Mouse (Mus musculus) hindbrain, embryonic 13.5 days (tissue): ENCODE results near the gene Arhgef1. TPM values are rescaled to one million over a fixed set of nuclear protein-coding genes. Genes with fewer than 3 reads are reported as not detected.

Experiments
- ATAC-seq: fragments of 200-750 bp; cut with Nextera tagmentation; 2 replicates; pipeline ENCODE4 v1.8.0; 2017; ENCODE audit warnings: moderate TSS enrichment; ENCODE audit not compliant: low FRiP score
- H3K27ac ChIP-seq: fragments of 300-500 bp; sonication (generic); 2 replicates; pipeline ENCODE4 v1.5.1; 2015; ENCODE audit warnings: inconsistent platforms, mild to moderate bottlenecking, moderate library complexity
- H3K27me3 ChIP-seq: fragments of 300-500 bp; sonication (generic); 2 replicates; pipeline ENCODE4 v1.6.1; 2015; ENCODE audit warnings: mild to moderate bottlenecking, inconsistent platforms
- H3K36me3 ChIP-seq: fragments of 300-500 bp; sonication (generic); 2 replicates; pipeline ENCODE4 v1.6.1; 2015; ENCODE audit warnings: mild to moderate bottlenecking, inconsistent platforms
- H3K4me1 ChIP-seq: fragments of 300-500 bp; sonication (generic); replicated peaks from 2 replicates; pipeline ENCODE4 v1.6.1; 2015; ENCODE audit warnings: inconsistent platforms
- H3K4me2 ChIP-seq: fragments of 300-500 bp; sonication (generic); 2 replicates; pipeline ENCODE4 v1.6.1; 2015; ENCODE audit warnings: inconsistent platforms, mild to moderate bottlenecking, moderate library complexity
- H3K4me3 ChIP-seq: fragments of 300-500 bp; sonication (generic); 2 replicates; pipeline ENCODE4 v1.5.1; 2015; ENCODE audit warnings: mild to moderate bottlenecking, inconsistent platforms
- H3K9ac ChIP-seq: fragments of 300-500 bp; sonication (generic); 2 replicates; pipeline ENCODE4 v1.6.1; 2015; ENCODE audit warnings: mild to moderate bottlenecking, inconsistent platforms
- H3K9me3 ChIP-seq: fragments of 300-500 bp; sonication (generic); 2 replicates; pipeline ENCODE4 v1.6.1; 2016; ENCODE audit warnings: inconsistent platforms
- WGBS: fragments of 180-500 bp; shearing (Covaris S2); methylation state at CpG from one replicate; pipeline ENCODE4 v1.1.7; 2015; 5-methylcytosine and 5-hydroxymethylcytosine counted together
- polyA plus RNA-seq: library from polyadenylated mRNA; unstranded; fragments of >200 nt; fragmentation: Nextera tagmentation; extraction: Ambion mirVana; gene quantifications from 2 replicates; pipeline ENCODE4 v1.2.1, GENCODE M21; 2015

Gene Arhgef1
- polyA plus RNA-seq, result 56.0 and 56.4 TPM in 2 replicates

DNA sequence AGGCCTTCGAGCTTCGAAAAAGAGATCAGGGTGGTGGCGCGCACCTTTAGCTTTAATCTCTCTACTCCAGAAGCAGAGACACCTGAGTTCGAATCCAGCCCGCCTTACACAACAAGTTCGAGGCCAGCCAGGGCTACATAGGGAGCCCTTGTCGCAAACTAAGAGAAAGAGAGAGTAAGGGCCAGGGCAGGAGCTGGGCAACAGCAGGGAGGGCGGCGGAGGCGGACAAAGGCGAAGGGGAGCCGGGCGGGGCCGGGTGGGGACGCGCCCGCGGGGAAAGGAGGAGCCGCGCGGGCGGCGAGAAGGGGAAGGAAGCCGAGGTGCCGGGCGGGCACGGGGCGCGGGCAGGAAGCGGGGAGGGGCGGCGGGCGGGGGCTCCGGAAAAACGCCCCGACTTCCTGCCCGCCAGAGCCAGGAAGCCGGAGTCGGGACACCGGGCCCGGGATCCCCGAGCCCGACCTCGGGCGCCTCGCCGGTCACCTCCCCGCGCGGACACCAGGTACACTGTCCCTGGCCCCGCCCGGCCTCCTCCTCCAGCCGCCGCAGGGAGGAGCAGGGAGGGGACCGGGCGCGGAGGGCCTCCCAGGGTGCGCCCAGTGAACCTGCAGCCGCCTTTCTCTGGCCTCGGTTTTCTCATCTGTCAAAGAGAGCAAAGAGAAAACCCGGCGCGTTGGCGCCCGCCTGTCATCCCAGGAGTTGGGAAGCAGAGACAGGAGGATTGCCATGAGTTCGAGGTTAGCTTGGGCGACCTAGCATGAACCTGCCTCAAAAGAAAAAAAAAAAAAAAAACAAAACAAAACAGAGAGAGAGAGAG, at the start of gene Arhgef1:
Arhgef1 (plus strand) TSS at position 283 of the 814 bp plus-strand sequence.
- Histone ChIP-seq H3K4me2 (peak within 1 kb of the TSS; percentile 73), H3K9me3 (no peaks in the 10 kb centered on the region), H3K9ac (peak within 1 kb of the TSS; percentile 79), H3K27me3 (no peaks in the 10 kb centered on the region), H3K27ac (peak within 1 kb of the TSS; percentile 80), H3K36me3 (peaks cover 4% of the 10 kb centered on the region; the same call in 1 of the 2 replicates), H3K4me1 (peaks cover 52% of the 10 kb centered on the region), H3K4me3 (peak within 1 kb of the TSS; percentile 62)
- no peak for ATAC-seq
- 8% methylated on average over 45 of the region's 68 CpGs for whole genome bisulfite sequencing

DNA sequence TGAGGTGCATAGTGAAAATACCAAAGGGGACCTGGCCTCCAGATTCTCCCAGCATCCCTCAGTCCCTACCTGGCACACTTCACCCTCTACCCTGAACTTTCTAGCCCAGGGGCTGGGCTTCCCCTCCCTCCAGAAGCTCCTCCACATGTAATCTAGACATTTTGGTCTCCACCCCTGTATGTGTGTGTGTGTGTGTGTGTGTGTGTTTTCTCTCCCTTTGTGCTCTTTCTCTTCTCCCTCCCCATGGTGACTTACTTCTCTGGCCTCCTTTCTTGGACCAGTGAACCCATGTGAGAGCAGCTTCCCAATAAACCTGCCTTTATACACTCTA, 49.5 kb upstream of the Arhgef1 start:
- Histone ChIP-seq H3K4me2 (no peak overlapping the region), H3K36me3 (no peaks in the 10 kb centered on the region)
- no peak for ATAC-seq

DNA sequence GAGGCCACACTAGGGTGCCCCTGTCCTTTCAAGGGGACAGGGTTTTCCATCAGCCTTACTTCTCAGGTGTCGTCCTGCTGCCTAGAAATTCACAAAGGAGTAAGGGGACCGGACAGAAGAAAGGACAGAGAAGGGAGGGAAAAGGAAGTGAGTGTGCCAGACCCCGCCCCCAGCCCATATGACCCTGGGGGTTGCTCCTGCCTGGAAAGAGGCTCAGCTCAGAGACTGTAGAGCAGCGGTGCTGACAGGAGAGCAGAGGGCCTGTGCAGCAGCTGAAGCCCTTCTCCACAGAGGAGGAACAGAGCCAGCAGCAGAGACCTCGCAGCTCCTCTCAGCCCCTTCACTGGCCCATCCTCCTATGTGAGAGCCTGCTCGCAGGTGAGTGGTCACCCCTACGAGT, 49.0 kb upstream of the Arhgef1 start:
- H3K27ac ChIP-seq, result no peak overlapping the region
- no peaks in the 10 kb centered on the region for H3K36me3 ChIP-seq
- 46% methylated on average over 7 of the region's 7 CpGs for WGBS
- no peaks in the 10 kb centered on the region for H3K27me3 ChIP-seq
- no peak overlapping the region for H3K9ac ChIP-seq
- no peak overlapping the region for H3K4me3 ChIP-seq
- no peak overlapping the region for H3K4me2 ChIP-seq
- no peaks in the 10 kb centered on the region for H3K4me1 ChIP-seq
- no peak for ATAC-seq
- no peaks in the 10 kb centered on the region for H3K9me3 ChIP-seq

More for the DNA sequence above, 49.5 kb upstream of the Arhgef1 start:
- Histone ChIP-seq H3K9ac (no peak overlapping the region), H3K4me3 (no peak overlapping the region), H3K27ac (no peak overlapping the region), H3K4me1 (no peaks in the 10 kb centered on the region), H3K9me3 (no peaks in the 10 kb centered on the region), H3K27me3 (no peaks in the 10 kb centered on the region)

DNA sequence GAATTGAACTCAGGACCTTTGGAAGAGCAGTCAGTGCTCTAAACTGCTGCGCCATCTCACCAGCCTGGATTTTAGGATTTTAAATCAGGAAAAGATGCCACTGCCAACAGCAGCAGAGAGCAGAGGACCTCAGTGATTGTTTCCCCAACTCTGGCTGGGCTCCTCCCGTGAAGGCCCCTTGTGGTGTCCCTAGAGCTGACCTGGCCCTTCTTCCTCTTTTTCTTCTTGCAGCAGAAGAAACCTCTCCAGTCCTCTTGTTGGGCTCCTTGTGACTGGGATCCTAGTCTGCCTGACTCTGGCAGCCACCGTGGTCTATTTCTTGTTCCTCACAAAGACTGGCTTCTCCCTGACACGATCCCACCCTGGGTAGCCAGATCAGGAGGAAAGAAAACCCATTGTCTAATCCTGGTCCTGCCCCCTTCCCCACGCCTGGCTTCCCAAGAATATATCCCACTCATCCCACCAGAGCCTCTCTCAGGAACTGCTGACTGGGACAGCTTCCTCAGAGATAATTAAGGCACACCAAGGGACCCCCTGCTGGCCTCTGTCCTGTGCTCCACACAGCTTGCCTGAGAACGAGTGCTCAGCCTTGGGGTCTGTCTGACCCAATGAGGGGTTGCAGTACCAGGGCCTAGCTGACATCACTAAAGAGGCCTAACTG, 46.1 kb upstream of the Arhgef1 start:
- ATAC-seq, result no peak
- Histone ChIP-seq H3K27ac (no peak overlapping the region), H3K9ac (no peak overlapping the region), H3K4me1 (no peaks in the 10 kb centered on the region), H3K36me3 (no peaks in the 10 kb centered on the region), H3K4me3 (no peak overlapping the region), H3K9me3 (no peaks in the 10 kb centered on the region), H3K27me3 (no peaks in the 10 kb centered on the region), H3K4me2 (no peak overlapping the region)
- 34% methylated on average over 6 of the region's 6 CpGs for WGBS

DNA sequence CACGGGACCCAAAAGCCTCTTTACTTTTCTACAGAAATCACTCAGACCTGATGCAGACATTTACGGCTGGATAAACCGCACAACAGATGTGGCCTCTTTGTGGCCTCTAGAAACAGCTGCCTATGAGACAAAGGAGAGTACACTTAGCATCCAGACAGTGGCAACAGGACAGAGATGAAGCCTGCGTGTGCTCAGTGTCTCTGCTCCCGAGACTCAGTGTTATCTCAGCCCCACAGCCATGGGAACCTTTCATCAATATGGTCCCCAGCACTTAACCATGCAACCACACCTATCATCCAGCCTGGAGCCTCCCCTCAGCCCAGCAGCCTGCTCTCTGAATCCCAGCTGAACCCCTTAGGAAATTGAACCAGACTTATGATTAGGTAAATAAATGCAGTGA, 43.5 kb upstream of the Arhgef1 start:
- no peak overlapping the region for H3K27ac ChIP-seq
- H3K27me3 ChIP-seq, result no peaks in the 10 kb centered on the region
- WGBS, result 73% methylated on average over 5 of the region's 5 CpGs
- no peaks in the 10 kb centered on the region for H3K9me3 ChIP-seq
- H3K9ac ChIP-seq, result no peak overlapping the region
- no peaks in the 10 kb centered on the region for H3K4me1 ChIP-seq
- no peak for ATAC-seq
- H3K4me2 ChIP-seq, result no peak overlapping the region
- no peaks in the 10 kb centered on the region for H3K36me3 ChIP-seq
- H3K4me3 ChIP-seq, result no peak overlapping the region

DNA sequence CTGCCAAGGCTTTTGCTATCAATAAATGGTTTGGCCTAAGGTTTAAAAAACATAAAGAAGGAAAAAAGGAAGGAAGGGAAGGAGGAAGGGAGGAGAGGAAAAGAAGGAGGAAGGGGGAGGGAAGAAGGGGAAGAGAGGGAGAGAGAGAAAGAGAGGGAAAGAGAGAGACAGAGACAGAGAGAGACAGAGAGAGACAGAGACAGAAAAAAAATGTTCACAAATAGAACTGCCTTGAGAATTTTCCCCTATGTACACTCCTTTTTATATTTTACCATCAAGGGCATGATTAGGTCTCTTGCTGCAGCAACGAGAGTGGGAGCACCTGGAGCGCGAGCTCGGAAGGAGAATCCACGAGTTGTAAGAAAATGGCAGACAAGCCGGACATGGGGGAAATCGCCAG, 40.8 kb upstream of the Arhgef1 start, which contains the start of gene Gm9844:
Gm9844 (plus strand) TSS at position 301 of the 400 bp plus-strand sequence.
- H3K4me1 ChIP-seq, result no peaks in the 10 kb centered on the region
- H3K4me3 ChIP-seq, result no peak within 1 kb of the TSS
- no peak within 1 kb of the TSS for H3K9ac ChIP-seq
- 88% methylated on average over 7 of the region's 7 CpGs for WGBS
- H3K27ac ChIP-seq, result no peak within 1 kb of the TSS
- H3K36me3 ChIP-seq, result no peaks in the 10 kb centered on the region
- no peak for ATAC-seq
- no peak within 1 kb of the TSS for H3K4me2 ChIP-seq
- no peaks in the 10 kb centered on the region for H3K9me3 ChIP-seq
- 0 out of 2 replicates have a peak, but pooled peaks cover 7% of the 10 kb centered on the region for H3K27me3 ChIP-seq

DNA sequence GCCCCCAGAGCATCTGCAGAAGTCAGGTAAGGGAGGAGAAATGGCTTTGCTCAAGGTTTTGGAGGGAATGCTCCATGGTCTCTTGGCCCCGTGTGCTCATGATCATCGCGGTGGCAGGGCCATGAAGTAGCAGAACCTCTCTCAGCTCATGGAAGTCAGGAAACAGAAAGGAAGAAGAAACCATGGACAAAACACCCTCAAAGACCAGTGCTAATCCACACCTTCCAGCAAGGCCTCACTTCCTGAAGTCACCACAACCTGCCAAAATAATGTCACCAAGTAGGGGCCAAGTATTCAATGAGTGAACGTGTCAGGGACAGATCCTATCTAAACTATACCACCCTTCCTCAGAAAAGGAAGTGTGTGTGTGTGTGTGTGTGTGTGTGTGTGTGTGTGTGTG, 39.9 kb upstream of the Arhgef1 start:
- H3K9me3 ChIP-seq, result no peaks in the 10 kb centered on the region
- 85% methylated on average over 4 of the region's 4 CpGs for WGBS
- no peaks in the 10 kb centered on the region for H3K36me3 ChIP-seq
- no peaks in the 10 kb centered on the region for H3K4me1 ChIP-seq
- H3K9ac ChIP-seq, result no peak overlapping the region
- no peak for ATAC-seq
- H3K4me2 ChIP-seq, result no peak overlapping the region
- H3K4me3 ChIP-seq, result no peak overlapping the region
- H3K27me3 ChIP-seq, result 0 out of 2 replicates have a peak, but pooled peaks cover 7% of the 10 kb centered on the region
- H3K27ac ChIP-seq, result no peak overlapping the region

DNA sequence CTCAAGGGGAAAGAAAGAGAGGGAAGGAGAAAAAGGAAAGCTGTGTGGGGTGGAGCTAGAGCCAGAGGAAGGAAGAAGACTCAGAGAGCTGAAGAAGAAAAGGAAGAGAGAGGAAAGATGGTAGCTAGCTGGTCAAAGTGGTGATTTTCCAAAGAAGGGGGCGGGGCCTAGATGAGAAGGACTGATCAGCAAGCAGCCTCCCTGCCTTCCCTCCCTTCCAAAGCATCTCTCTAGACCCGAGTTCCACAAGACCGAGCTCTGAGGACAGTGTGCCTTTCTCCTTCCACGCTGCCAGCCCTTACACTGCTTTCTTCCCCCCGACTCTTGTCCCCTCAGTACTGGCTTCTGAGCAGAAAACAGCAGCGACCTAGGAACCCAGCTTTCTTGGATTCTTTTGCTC, 38.6 kb upstream of the Arhgef1 start:
- Histone ChIP-seq H3K4me1 (no peaks in the 10 kb centered on the region), H3K4me3 (no peak overlapping the region), H3K27ac (peak overlapping the region; percentile 23; the same call in 1 of the 2 replicates), H3K9ac (no peak overlapping the region), H3K36me3 (no peaks in the 10 kb centered on the region), H3K27me3 (0 out of 2 replicates have a peak, but pooled peaks cover 7% of the 10 kb centered on the region), H3K4me2 (no peak overlapping the region), H3K9me3 (no peaks in the 10 kb centered on the region)
- ATAC-seq, result no peak
- 22% methylated on average over 6 of the region's 6 CpGs for WGBS

DNA sequence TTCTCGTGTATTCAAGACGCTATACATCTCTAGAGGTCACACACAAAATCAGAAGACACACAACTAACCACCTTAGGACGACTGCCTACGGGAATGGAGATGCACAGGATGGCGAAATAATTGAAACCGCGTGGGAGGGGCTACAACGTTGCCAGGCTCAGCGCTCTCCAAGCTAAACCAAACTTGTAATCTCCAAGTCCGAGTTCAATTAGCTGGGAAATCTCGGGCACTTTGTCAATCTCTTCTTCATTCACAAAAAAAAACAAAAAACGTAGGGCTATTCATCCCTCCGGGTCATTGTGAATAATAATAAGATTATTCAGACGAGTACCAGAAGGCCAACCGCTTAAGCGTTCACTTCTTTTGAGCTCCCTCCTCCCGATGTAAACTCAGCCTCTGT, 33.6 kb upstream of the Arhgef1 start:
- no peak overlapping the region for H3K27ac ChIP-seq
- WGBS, result 51% methylated on average over 17 of the region's 17 CpGs
- H3K27me3 ChIP-seq, result peaks cover 17% of the 10 kb centered on the region
- H3K4me3 ChIP-seq, result no peak overlapping the region
- no peaks in the 10 kb centered on the region for H3K9me3 ChIP-seq
- H3K4me1 ChIP-seq, result no peaks in the 10 kb centered on the region
- H3K4me2 ChIP-seq, result no peak overlapping the region
- no peak for ATAC-seq
- no peaks in the 10 kb centered on the region for H3K36me3 ChIP-seq
- H3K9ac ChIP-seq, result no peak overlapping the region

DNA sequence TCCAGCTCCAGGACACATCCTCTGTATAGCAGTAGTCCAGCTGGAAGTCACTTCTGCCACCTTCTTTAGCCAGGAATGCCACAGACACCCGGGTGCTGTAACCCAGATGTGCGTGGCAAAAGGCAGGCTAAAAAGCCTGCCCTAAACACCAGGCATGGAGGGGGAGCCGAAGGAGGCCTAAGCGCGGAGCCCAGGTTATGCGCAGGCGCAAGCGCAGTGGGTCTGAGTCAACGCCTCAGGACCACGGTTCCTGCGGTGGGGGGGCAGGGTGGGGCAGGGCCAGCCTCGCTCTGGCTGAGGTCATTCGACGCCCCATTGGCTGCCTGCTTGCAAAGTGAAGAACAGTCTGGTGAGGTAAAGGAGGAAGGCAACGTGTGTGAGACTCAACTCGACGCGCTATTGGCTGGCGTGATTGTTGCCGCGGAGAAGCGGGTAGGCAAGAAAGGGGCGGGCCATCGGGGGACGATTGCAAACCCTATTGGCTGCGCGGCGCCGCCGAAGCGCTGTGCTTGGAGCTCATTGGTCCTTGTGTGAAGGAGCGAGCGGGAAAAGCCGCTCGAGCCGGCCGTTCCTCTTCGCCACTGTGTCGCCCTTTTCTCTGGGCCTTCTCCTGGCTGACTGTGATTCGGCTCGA, 33.1 kb upstream of the Arhgef1 start, which contains the start of the genes Lypd4 and Dmrtc2:
Lypd4 (minus strand) TSS at position 410 of the 634 bp plus-strand sequence.
Dmrtc2 (plus strand) TSS at position 526 of the 634 bp plus-strand sequence.
- ATAC-seq, result no peak
- Histone ChIP-seq H3K27me3 (peaks cover 17% of the 10 kb centered on the region), H3K4me1 (no peaks in the 10 kb centered on the region), H3K36me3 (no peaks in the 10 kb centered on the region), H3K9ac (no peak within 1 kb of the TSS), H3K4me2 (no peak within 1 kb of the TSS), H3K9me3 (no peaks in the 10 kb centered on the region), H3K4me3 (no peak within 1 kb of the TSS), H3K27ac (no peak within 1 kb of the TSS)
- 52% methylated on average over 39 of the region's 41 CpGs for WGBS

DNA sequence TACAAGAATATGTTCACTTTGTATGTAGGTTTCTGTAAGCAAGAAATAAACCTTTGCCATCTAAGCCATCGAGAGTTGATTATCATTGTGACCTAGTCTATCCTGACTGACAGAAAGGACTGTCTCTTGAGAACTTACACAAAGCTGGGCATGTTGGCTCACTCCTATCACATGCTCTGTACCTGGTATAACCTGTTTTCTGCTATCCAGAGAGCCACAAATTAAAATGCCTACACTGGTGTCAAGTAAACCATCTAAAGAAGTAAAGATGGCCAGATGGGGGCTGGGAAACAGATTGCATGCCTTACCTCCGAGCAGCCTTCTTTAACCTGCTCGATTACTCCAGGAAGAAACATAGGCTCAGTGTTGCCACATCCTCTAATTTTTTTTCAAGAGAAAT, 25.1 kb upstream of the Arhgef1 start:
- Histone ChIP-seq H3K9ac (no peak overlapping the region), H3K36me3 (no peaks in the 10 kb centered on the region), H3K9me3 (no peaks in the 10 kb centered on the region), H3K27me3 (0 out of 2 replicates have a peak, but pooled peaks cover 5% of the 10 kb centered on the region), H3K4me1 (no peaks in the 10 kb centered on the region), H3K4me2 (no peak overlapping the region), H3K27ac (no peak overlapping the region), H3K4me3 (no peak overlapping the region)
- ATAC-seq, result no peak
- 90% methylated on average over 3 of the region's 3 CpGs for WGBS

DNA sequence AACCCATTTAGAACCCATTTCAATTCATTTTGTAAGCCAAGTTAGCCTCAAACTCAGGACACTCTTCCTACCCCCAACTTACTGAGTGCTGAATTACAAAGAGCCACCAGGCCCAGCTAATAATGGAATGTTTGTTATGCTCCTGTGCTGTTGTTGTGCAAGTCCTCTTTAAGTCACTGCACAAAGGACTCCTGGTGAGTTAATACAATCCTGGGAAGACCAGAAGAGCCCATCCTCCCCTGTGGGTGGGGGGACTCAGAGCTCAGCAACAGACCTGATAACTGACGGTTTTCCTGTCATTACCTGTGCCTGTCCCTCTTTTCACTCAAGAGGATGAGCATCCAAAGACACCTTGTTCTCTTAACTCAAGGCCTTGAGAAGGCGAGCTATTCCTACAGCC, 23.1 kb upstream of the Arhgef1 start:
- no peak overlapping the region for H3K4me3 ChIP-seq
- no peak overlapping the region for H3K27ac ChIP-seq
- H3K4me2 ChIP-seq, result no peak overlapping the region
- no peak for ATAC-seq
- no peaks in the 10 kb centered on the region for H3K36me3 ChIP-seq
- no peaks in the 10 kb centered on the region for H3K4me1 ChIP-seq
- WGBS, result 22% methylated on average over 2 of the region's 2 CpGs
- H3K9me3 ChIP-seq, result no peaks in the 10 kb centered on the region
- peak overlapping the region; percentile 56; the same call in 1 of the 2 replicates for H3K9ac ChIP-seq
- 0 out of 2 replicates have a peak, but pooled peaks cover 5% of the 10 kb centered on the region for H3K27me3 ChIP-seq
